Mouse (Mus musculus) lung, postnatal 0 days (tissue): Measurements from ENCODE around the gene Cdr2l. TPM values are rescaled to one million over a fixed set of nuclear protein-coding genes. Genes with fewer than 3 reads are reported as not detected.

ENCODE experiments used
- ATAC-seq: fragments of 200-750 bp; cut with Nextera tagmentation; 2 replicates; pipeline ENCODE4 v1.8.0; 2017; ENCODE audit warnings: moderate library complexity
- DNase-seq: peaks from one replicate; pipeline ENCODE4 v3.0.0-alpha.2; 2016; ENCODE audit warnings: low spot score
- H3K27ac ChIP-seq: fragments of 300-500 bp; sonication (generic); 2 replicates; pipeline ENCODE4 v1.5.1; 2014; ENCODE audit warnings: antibody characterized with exemption, mild to moderate bottlenecking, low read length, mixed read lengths
- H3K27me3 ChIP-seq: fragments of 300-500 bp; sonication (generic); replicated peaks from 2 replicates; pipeline ENCODE4 v1.6.1; 2014; ENCODE audit warnings: low read length, mixed read lengths; ENCODE audit not compliant: insufficient read depth
- H3K36me3 ChIP-seq: fragments of 300-500 bp; sonication (generic); 2 replicates; pipeline ENCODE4 v1.6.1; 2014; ENCODE audit warnings: low read length, mixed read lengths; ENCODE audit not compliant: insufficient read depth
- H3K4me1 ChIP-seq: fragments of 300-500 bp; sonication (generic); 2 replicates; pipeline ENCODE4 v1.6.1; 2014; ENCODE audit warnings: antibody characterized with exemption, low read depth, low read length, mixed read lengths; ENCODE audit not compliant: insufficient read depth
- H3K4me2 ChIP-seq: fragments of 300-500 bp; sonication (generic); replicated peaks from 2 replicates; pipeline ENCODE4 v1.6.1; 2014; ENCODE audit warnings: low read depth, mild to moderate bottlenecking, low read length, moderate library complexity, mixed read lengths
- H3K4me3 ChIP-seq: fragments of 300-500 bp; sonication (generic); 2 replicates; pipeline ENCODE4 v1.5.1; 2014; ENCODE audit warnings: low read depth, low read length
- H3K9ac ChIP-seq: fragments of 300-500 bp; sonication (generic); replicated peaks from 2 replicates; pipeline ENCODE4 v1.6.1; 2014; ENCODE audit warnings: low read depth, mild to moderate bottlenecking
- H3K9me3 ChIP-seq: fragments of 300-500 bp; sonication (generic); 2 replicates; pipeline ENCODE4 v1.6.1; 2016; ENCODE audit warnings: low read length, mixed read lengths
- CTCF ChIP-seq: IDR thresholded peaks from 2 replicates; pipeline ENCODE4 v1.5.1; 2016; ENCODE audit warnings: antibody characterized with exemption, mild to moderate bottlenecking
- EP300 ChIP-seq: IDR thresholded peaks from 2 replicates; pipeline ENCODE4 v1.6.1; 2016; ENCODE audit warnings: antibody characterized with exemption, mild to moderate bottlenecking, control low read depth
- WGBS: fragments of 180-500 bp; shearing (Covaris S2); extraction: QIAGEN DNeasy Blood & Tissue Kit; methylation state at CpG from one replicate; pipeline ENCODE4 v1.1.7; 2014; 5-methylcytosine and 5-hydroxymethylcytosine counted together
- polyA plus RNA-seq: library from polyadenylated mRNA; unstranded; fragments of >200 nt; fragmentation: Nextera tagmentation; extraction: Ambion mirVana; gene quantifications from 2 replicates; pipeline ENCODE4 v1.2.1, GENCODE M21; 2015

Gene Cdr2l
- polyA plus RNA-seq, 1 experiment from 2014 or later = 14.0 TPM

GRCm38 (mm10) chr11:115430561-115430960 is 48.8 kb downstream of the Cdr2l start:
- H3K36me3 ChIP-seq = peaks cover 16% of the 10 kb centered on the region; the same call in 1 of the 2 replicates
- no peak overlapping the region for H3K9ac ChIP-seq
- H3K27ac ChIP-seq = no peak overlapping the region
- no peak for ATAC-seq
- no peaks in the 10 kb centered on the region for H3K9me3 ChIP-seq
- DNase-seq = no peak
- WGBS = 92% methylated on average over 6 of the region's 6 CpGs
- no peak overlapping the region for H3K4me3 ChIP-seq
- no peak overlapping the region for H3K4me2 ChIP-seq
- TF ChIP-seq EP300 (no peak), CTCF (no peak)
- peaks cover 3% of the 10 kb centered on the region; the same call in 1 of the 2 replicates for H3K4me1 ChIP-seq
- no peaks in the 10 kb centered on the region for H3K27me3 ChIP-seq

- peaks cover 16% of the 10 kb centered on the region; the same call in 1 of the 2 replicates for H3K36me3 ChIP-seq
- ATAC-seq = no peak
- H3K4me3 ChIP-seq = no peak overlapping the region
- no peak for TF ChIP-seq CTCF
- H3K9ac ChIP-seq = no peak overlapping the region
- DNase-seq = no peak
- WGBS = 52% methylated on average over 4 of the region's 4 CpGs
- H3K27me3 ChIP-seq = no peaks in the 10 kb centered on the region
- no peaks in the 10 kb centered on the region for H3K9me3 ChIP-seq
- no peak overlapping the region for H3K4me2 ChIP-seq
- H3K4me1 ChIP-seq = peaks cover 10% of the 10 kb centered on the region; the same call in 1 of the 2 replicates
- no peak overlapping the region for H3K27ac ChIP-seq
These were observed 51.1 kb downstream of the Cdr2l start for GRCm38 (mm10) chr11:115432814-115433213.

GRCm38 (mm10) chr11:115433342-115433741 is 51.6 kb downstream of the Cdr2l start:
- TF ChIP-seq CTCF (no peak), EP300 (no peak)
- 59% methylated on average over 6 of the region's 6 CpGs for WGBS
- H3K9ac ChIP-seq = no peak overlapping the region
- no peak for DNase-seq
- H3K4me2 ChIP-seq = no peak overlapping the region
- peaks cover 10% of the 10 kb centered on the region; the same call in 1 of the 2 replicates for H3K4me1 ChIP-seq
- peaks cover 16% of the 10 kb centered on the region; the same call in 1 of the 2 replicates for H3K36me3 ChIP-seq
- no peaks in the 10 kb centered on the region for H3K27me3 ChIP-seq
- no peak overlapping the region for H3K4me3 ChIP-seq
- no peak for ATAC-seq
- no peak overlapping the region for H3K27ac ChIP-seq
- H3K9me3 ChIP-seq = no peaks in the 10 kb centered on the region

GRCm38 (mm10) chr11:115435596-115436337 is 54.1 kb downstream of the Cdr2l start:
- 5% methylated on average over 31 of the region's 31 CpGs for WGBS
- no peaks in the 10 kb centered on the region for H3K27me3 ChIP-seq
- H3K4me3 ChIP-seq = peak overlapping the region; percentile 24
- no peak overlapping the region for H3K27ac ChIP-seq
- TF ChIP-seq CTCF (no peak), EP300 (no peak)
- 0 out of 2 replicates have a peak overlapping the region, but pooled peaks have one; percentile 12 for H3K9ac ChIP-seq
- peaks cover 10% of the 10 kb centered on the region; the same call in 1 of the 2 replicates for H3K4me1 ChIP-seq
- DNase-seq = no peak
- no peak for ATAC-seq
- no peaks in the 10 kb centered on the region for H3K9me3 ChIP-seq
- peak overlapping the region; percentile 50 for H3K4me2 ChIP-seq
- H3K36me3 ChIP-seq = no peaks in the 10 kb centered on the region; the same call in 1 of the 2 replicates

- ATAC-seq = no peak
- Histone ChIP-seq H3K27me3 (no peaks in the 10 kb centered on the region), H3K9me3 (no peaks in the 10 kb centered on the region), H3K4me3 (no peak overlapping the region), H3K27ac (no peak overlapping the region), H3K4me2 (no peak overlapping the region), H3K4me1 (peaks cover 10% of the 10 kb centered on the region; the same call in 1 of the 2 replicates), H3K36me3 (no peaks in the 10 kb centered on the region), H3K9ac (no peak overlapping the region)
- no peak for DNase-seq
- no peak for TF ChIP-seq CTCF
- TF ChIP-seq EP300 = no peak
- WGBS = 59% methylated on average over 5 of the region's 5 CpGs
These were observed 55.9 kb downstream of the Cdr2l start for GRCm38 (mm10) chr11:115437571-115438122.

DNA sequence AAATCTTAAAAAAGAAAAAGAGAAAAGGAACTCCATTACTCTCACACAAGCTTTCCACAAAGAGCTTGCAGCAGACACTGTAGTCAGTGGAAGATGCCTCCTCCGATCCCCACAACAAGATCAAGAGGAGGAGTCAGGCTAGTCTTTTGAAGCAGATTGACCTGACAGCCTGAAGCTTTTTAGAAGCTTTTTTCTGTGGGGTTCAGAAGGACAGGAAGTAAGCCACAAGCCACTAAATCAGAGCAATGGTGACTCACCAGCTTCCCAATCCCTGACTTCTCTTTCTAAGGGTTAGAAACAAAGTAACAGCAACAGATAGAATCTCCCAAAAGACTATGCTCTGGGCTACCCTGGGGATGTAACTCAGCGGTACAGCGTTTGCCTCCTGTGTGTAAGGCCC is 57.6 kb downstream of the Cdr2l start:
- no peak for TF ChIP-seq CTCF
- TF ChIP-seq EP300 = no peak
- WGBS = 69% methylated on average over 3 of the region's 3 CpGs
- no peak overlapping the region for H3K9ac ChIP-seq
- no peaks in the 10 kb centered on the region for H3K27me3 ChIP-seq
- no peak overlapping the region for H3K4me2 ChIP-seq
- no peak overlapping the region for H3K27ac ChIP-seq
- DNase-seq (no peak), ATAC-seq (no peak)
- no peaks in the 10 kb centered on the region for H3K36me3 ChIP-seq
- H3K4me3 ChIP-seq = no peak overlapping the region
- peaks cover 10% of the 10 kb centered on the region; the same call in 1 of the 2 replicates for H3K4me1 ChIP-seq
- no peaks in the 10 kb centered on the region for H3K9me3 ChIP-seq
